Mouse (Mus musculus) T-helper 2 cell (primary cell): ENCODE measurements at regions not wholly inside any gene's neighbourhood (a gene's known extent, or its start where the extent isn't known, plus 50 kb on each side); places are given as distances from the start of the nearest gene placed in this dataset.

ENCODE experiments used
- in situ Hi-C: fragments of 300-600 bp; cut with MboI, MseI; formaldehyde crosslinking; loops from one replicate; pipeline ENCODE4 v1.15.1; 2025; ENCODE audit warnings: high pct_unique_total_duplicates

GRCm38 (mm10) chr12:107093326-107093725 lies 395.1 kb upstream of the 3110018I06Rik start:
- in situ Hi-C loops = no loop called here

GRCm38 (mm10) chr12:107095409-107095808 lies 393.0 kb upstream of the 3110018I06Rik start:
- in situ Hi-C loops = no loop called here

GRCm38 (mm10) chr12:107104570-107104969 lies 383.9 kb upstream of the 3110018I06Rik start:
- in situ Hi-C loops = no loop called here

- in situ Hi-C loops = no loop called here
These were observed 383.4 kb upstream of the 3110018I06Rik start for GRCm38 (mm10) chr12:107105017-107105416.

GRCm38 (mm10) chr12:107111908-107112770 lies 376.3 kb upstream of the 3110018I06Rik start:
- in situ Hi-C loops = no loop called here

GRCm38 (mm10) chr12:107118364-107118763 lies 370.1 kb upstream of the 3110018I06Rik start:
- in situ Hi-C loops = no loop called here

- in situ Hi-C loops = no loop called here
These were observed 369.4 kb upstream of the 3110018I06Rik start for GRCm38 (mm10) chr12:107119076-107119475.

- in situ Hi-C loops = loop anchor here (5.0 kb wide), 1 partner anchor 42 kb away; no protein-coding TSS in a partner anchor
These were observed 367.8 kb upstream of the 3110018I06Rik start for GRCm38 (mm10) chr12:107120486-107121186.

- in situ Hi-C loops = loop anchor here (5.0 kb wide), 1 partner anchor 40 kb away; no protein-coding TSS in a partner anchor
These were observed 366.4 kb upstream of the 3110018I06Rik start for GRCm38 (mm10) chr12:107121990-107122389.

GRCm38 (mm10) chr12:107123661-107124060 lies 364.8 kb upstream of the 3110018I06Rik start:
- in situ Hi-C loops = loop anchor here (5.0 kb wide), 1 partner anchor 39 kb away; no protein-coding TSS in a partner anchor

- in situ Hi-C loops = loop anchor here (5.0 kb wide), 1 partner anchor 38 kb away; no protein-coding TSS in a partner anchor
These were observed 364.1 kb upstream of the 3110018I06Rik start for GRCm38 (mm10) chr12:107124263-107124885.

- in situ Hi-C loops = loop anchor here (5.0 kb wide), 2 partner anchors 797 to 872 kb away; no protein-coding TSS in a partner anchor
These were observed 363.2 kb upstream of the 3110018I06Rik start for GRCm38 (mm10) chr12:107125201-107125600.

GRCm38 (mm10) chr12:107126056-107126455 lies 362.4 kb upstream of the 3110018I06Rik start:
- in situ Hi-C loops = loop anchor here (5.0 kb wide), 2 partner anchors 796 to 871 kb away; no protein-coding TSS in a partner anchor

GRCm38 (mm10) chr12:107127591-107127990 lies 360.8 kb upstream of the 3110018I06Rik start:
- in situ Hi-C loops = loop anchor here (5.0 kb wide), 2 partner anchors 795 to 870 kb away; no protein-coding TSS in a partner anchor

GRCm38 (mm10) chr12:107129232-107129631 lies 359.2 kb upstream of the 3110018I06Rik start:
- in situ Hi-C loops = loop anchor here (5.0 kb wide), 2 partner anchors 793 to 868 kb away; no protein-coding TSS in a partner anchor

- in situ Hi-C loops = no loop called here
These were observed 357.1 kb upstream of the 3110018I06Rik start for GRCm38 (mm10) chr12:107131351-107131750.

- in situ Hi-C loops = no loop called here
These were observed 356.6 kb upstream of the 3110018I06Rik start for GRCm38 (mm10) chr12:107131841-107132240.

GRCm38 (mm10) chr12:107132501-107132900 lies 355.9 kb upstream of the 3110018I06Rik start:
- in situ Hi-C loops = no loop called here

GRCm38 (mm10) chr12:107134353-107134752 lies 354.1 kb upstream of the 3110018I06Rik start:
- in situ Hi-C loops = no loop called here

GRCm38 (mm10) chr12:107138677-107139400 lies 349.6 kb upstream of the 3110018I06Rik start:
- in situ Hi-C loops = no loop called here
